Mouse (Mus musculus) liver, embryonic 11.5 days (tissue): ENCODE results near the gene Mansc1. TPM values are rescaled to one million over a fixed set of nuclear protein-coding genes. Genes with fewer than 3 reads are reported as not detected.

Experiments used
- ATAC-seq: fragments of 200-750 bp; cut with Nextera tagmentation; replicated peaks from 2 replicates; pipeline ENCODE4 v1.8.0; 2017; ENCODE audit warnings: moderate number of reproducible peaks, mild to moderate bottlenecking, moderate TSS enrichment, moderate library complexity; ENCODE audit not compliant: low FRiP score
- DNase-seq: peaks from one replicate; pipeline ENCODE4 v3.0.0-alpha.2; 2017; ENCODE audit warnings: low spot score
- H3K27ac ChIP-seq: fragments of 300-500 bp; sonication (generic); 2 replicates; pipeline ENCODE4 v1.5.1; 2014; ENCODE audit warnings: mild to moderate bottlenecking, low read depth, low read length, control low read depth
- H3K27me3 ChIP-seq: fragments of 300-500 bp; sonication (generic); replicated peaks from 2 replicates; pipeline ENCODE4 v1.6.1; 2014; ENCODE audit warnings: low read length, mixed read lengths; ENCODE audit not compliant: control insufficient read depth, insufficient read depth
- H3K36me3 ChIP-seq: fragments of 300-500 bp; sonication (generic); 2 replicates; pipeline ENCODE4 v1.6.1; 2014; ENCODE audit warnings: mild to moderate bottlenecking, low read length, moderate library complexity, mixed read lengths; ENCODE audit not compliant: control insufficient read depth, insufficient read depth
- H3K4me1 ChIP-seq: fragments of 300-500 bp; sonication (generic); replicated peaks from 2 replicates; pipeline ENCODE4 v1.6.1; 2014; ENCODE audit warnings: low read length, mixed read lengths; ENCODE audit not compliant: control insufficient read depth, insufficient read depth
- H3K4me2 ChIP-seq: fragments of 300-500 bp; sonication (generic); 2 replicates; pipeline ENCODE4 v1.6.1; 2014; ENCODE audit warnings: mild to moderate bottlenecking, control low read depth, moderate library complexity
- H3K4me3 ChIP-seq: fragments of 300-500 bp; sonication (generic); 2 replicates; pipeline ENCODE4 v1.5.1; 2014; ENCODE audit warnings: low read depth, low read length, control low read depth
- H3K9ac ChIP-seq: fragments of 300-500 bp; sonication (generic); 2 replicates; pipeline ENCODE4 v1.6.1; 2014; ENCODE audit warnings: low read depth, low read length, control low read depth
- H3K9me3 ChIP-seq: fragments of 300-500 bp; sonication (generic); 2 replicates; pipeline ENCODE4 v1.6.1; 2016; ENCODE audit warnings: low read length, inconsistent platforms, mixed read lengths; ENCODE audit not compliant: control insufficient read depth
- WGBS: fragments of 180-500 bp; shearing (Covaris S2); extraction: QIAGEN DNeasy Blood & Tissue Kit; methylation state at CpG from one replicate; pipeline ENCODE4 v1.1.7; 2014; 5-methylcytosine and 5-hydroxymethylcytosine counted together
- polyA plus RNA-seq: library from polyadenylated mRNA; unstranded; fragments of >200 nt; fragmentation: Nextera tagmentation; extraction: Ambion mirVana; gene quantifications from 2 replicates; pipeline ENCODE4 v1.2.1, GENCODE M21; 2014

The Mansc1 gene
- polyA plus RNA-seq, 1 experiment from 2014 or later = 1.0 TPM

GRCm38 (mm10) chr6:134575288-134575741, 57.0 kb downstream of the Mansc1 start:
- H3K4me3 ChIP-seq = no peak overlapping the region
- WGBS = 73% methylated on average over 3 of the region's 3 CpGs
- DNase-seq (no peak), ATAC-seq (no peak)
- no peaks in the 10 kb centered on the region for H3K9me3 ChIP-seq
- H3K36me3 ChIP-seq = no peaks in the 10 kb centered on the region
- H3K4me2 ChIP-seq = no peak overlapping the region
- H3K9ac ChIP-seq = no peak overlapping the region
- H3K4me1 ChIP-seq = no peaks in the 10 kb centered on the region
- H3K27ac ChIP-seq = no peak overlapping the region
- no peaks in the 10 kb centered on the region for H3K27me3 ChIP-seq

- Histone ChIP-seq H3K36me3 (no peaks in the 10 kb centered on the region), H3K9ac (no peak overlapping the region), H3K27ac (no peak overlapping the region), H3K4me3 (no peak overlapping the region), H3K9me3 (no peaks in the 10 kb centered on the region), H3K27me3 (no peaks in the 10 kb centered on the region), H3K4me1 (peaks cover 15% of the 10 kb centered on the region), H3K4me2 (no peak overlapping the region)
- no peak for DNase-seq
- WGBS = 75% methylated on average over 5 of the region's 5 CpGs
- ATAC-seq = no peak
These were observed 64.2 kb downstream of the Mansc1 start for GRCm38 (mm10) chr6:134567986-134568556.

GRCm38 (mm10) chr6:134566818-134567485, 65.3 kb downstream of the Mansc1 start, which contains the start of gene Lrp6:
Gene Lrp6, minus strand, starts transcription at chr6:134566965.
- Histone ChIP-seq H3K9me3 (no peaks in the 10 kb centered on the region), H3K27me3 (no peaks in the 10 kb centered on the region), H3K27ac (peak within 1 kb of the TSS; percentile 87), H3K36me3 (no peaks in the 10 kb centered on the region), H3K4me2 (peak within 1 kb of the TSS; percentile 93), H3K4me1 (peaks cover 16% of the 10 kb centered on the region), H3K9ac (peak within 1 kb of the TSS; percentile 98), H3K4me3 (peak within 1 kb of the TSS; percentile 96)
- ATAC-seq (peak; percentile 86), DNase-seq (peak; percentile 87)
- under 1% methylated on average over 80 of the region's 99 CpGs for WGBS

- peak; percentile 51 for DNase-seq
- WGBS = under 1% methylated on average over 42 of the region's 64 CpGs
- H3K27ac ChIP-seq = peak overlapping the region; percentile 87
These were observed 66.0 kb downstream of the Mansc1 start for GRCm38 (mm10) chr6:134566248-134566817.

GRCm38 (mm10) chr6:134565606-134566247, 66.6 kb downstream of the Mansc1 start:
- Histone ChIP-seq H3K9me3 (no peaks in the 10 kb centered on the region), H3K9ac (peak overlapping the region; percentile 98), H3K4me2 (peak overlapping the region; percentile 93), H3K36me3 (no peaks in the 10 kb centered on the region), H3K4me1 (peaks cover 20% of the 10 kb centered on the region), H3K4me3 (peak overlapping the region; percentile 96), H3K27ac (peak overlapping the region; percentile 87; the same call in 1 of the 2 replicates), H3K27me3 (no peaks in the 10 kb centered on the region)
- ATAC-seq (no peak), DNase-seq (peak; percentile 44)
- 2% methylated on average over 19 of the region's 19 CpGs for WGBS

More at GRCm38 (mm10) chr6:134566248-134566817, 66.0 kb downstream of the Mansc1 start:
- Histone ChIP-seq H3K9ac (peak overlapping the region; percentile 98), H3K4me3 (peak overlapping the region; percentile 96), H3K36me3 (no peaks in the 10 kb centered on the region), H3K27me3 (no peaks in the 10 kb centered on the region), H3K4me2 (peak overlapping the region; percentile 93), H3K9me3 (no peaks in the 10 kb centered on the region), H3K4me1 (peaks cover 18% of the 10 kb centered on the region)
- ATAC-seq = peak; percentile 65

- Histone ChIP-seq H3K9ac (no peak overlapping the region), H3K27me3 (no peaks in the 10 kb centered on the region), H3K4me1 (peaks cover 21% of the 10 kb centered on the region), H3K36me3 (no peaks in the 10 kb centered on the region), H3K4me2 (peak overlapping the region; percentile 93), H3K27ac (no peak overlapping the region), H3K4me3 (peak overlapping the region; percentile 13; the same call in 1 of the 2 replicates), H3K9me3 (no peaks in the 10 kb centered on the region)
- 70% methylated on average over 2 of the region's 2 CpGs for WGBS
- DNase-seq (no peak), ATAC-seq (no peak)
These were observed 67.7 kb downstream of the Mansc1 start for GRCm38 (mm10) chr6:134564539-134564938.

- Histone ChIP-seq H3K4me2 (no peak overlapping the region), H3K4me3 (no peak overlapping the region), H3K36me3 (no peaks in the 10 kb centered on the region), H3K9ac (no peak overlapping the region), H3K4me1 (peaks cover 20% of the 10 kb centered on the region), H3K9me3 (no peaks in the 10 kb centered on the region), H3K27ac (no peak overlapping the region), H3K27me3 (no peaks in the 10 kb centered on the region)
- 86% methylated on average over 3 of the region's 3 CpGs for WGBS
- DNase-seq = no peak
- ATAC-seq = no peak
These were observed 72.7 kb downstream of the Mansc1 start for GRCm38 (mm10) chr6:134559635-134560034.
